Mouse (Mus musculus) kidney, postnatal 10 days (tissue): ENCODE results near the gene Nlgn3.
"Not testable (repeated sequence)": the region's sequence is repeated elsewhere in the genome, so short reads cannot be mapped to it uniquely, and the experiment has no call there.

Source experiments
- DNase-seq: peaks from one replicate; pipeline ENCODE4 v3.0.0; 2021; ENCODE audit warnings: mixed read lengths

Gene Nlgn3

DNA sequence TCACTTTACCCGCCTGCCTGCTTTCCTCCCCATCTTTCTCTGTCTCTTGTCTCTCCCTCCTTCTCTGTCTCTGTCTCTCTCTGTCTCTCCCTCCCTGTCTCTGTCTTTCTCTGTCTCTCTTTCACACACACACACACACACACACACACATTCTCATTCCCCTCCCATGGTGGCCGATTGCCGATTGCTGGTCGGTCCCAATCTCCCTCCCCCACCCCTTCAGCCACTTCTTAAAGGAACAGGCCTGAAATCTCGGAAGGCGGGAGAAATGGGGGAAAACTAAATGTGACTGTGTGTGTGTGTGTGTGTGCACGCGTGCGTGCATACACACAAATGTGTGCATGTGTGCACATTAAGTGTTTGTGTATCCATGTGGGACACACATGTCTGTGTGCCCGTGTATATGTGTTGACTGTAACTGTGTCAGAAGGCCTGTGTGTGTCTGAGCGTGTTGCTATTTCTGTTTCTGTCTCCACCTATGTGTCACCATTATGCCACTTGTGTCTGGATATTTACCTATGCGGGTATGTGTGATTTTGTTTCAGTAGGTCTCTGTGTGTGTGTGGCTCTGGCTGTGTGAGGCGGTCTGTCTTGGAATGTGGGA lies 1.6 kb downstream of the Nlgn3 start:
- DNase-seq, result peak; percentile 38

DNA sequence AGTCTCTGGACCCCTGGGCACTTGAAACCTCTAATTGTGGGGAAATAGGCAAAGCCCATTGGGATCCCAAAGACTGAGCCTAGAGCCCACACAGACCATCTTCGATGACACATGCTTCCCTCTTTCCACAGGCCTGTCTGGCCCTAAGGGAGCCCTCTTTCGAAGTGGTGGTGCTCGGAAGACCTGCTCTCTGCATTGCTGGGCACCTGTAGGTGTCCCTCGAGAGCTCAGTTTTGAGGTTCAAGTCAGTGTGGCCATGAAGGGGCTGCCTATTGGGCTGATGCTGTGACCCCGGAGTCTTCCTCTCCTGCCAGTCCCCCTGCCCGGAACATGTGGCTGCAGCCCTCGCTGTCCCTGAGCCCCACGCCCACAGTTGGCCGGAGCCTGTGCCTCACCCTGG lies 2.7 kb downstream of the Nlgn3 start:
- DNase-seq, result no peak

DNA sequence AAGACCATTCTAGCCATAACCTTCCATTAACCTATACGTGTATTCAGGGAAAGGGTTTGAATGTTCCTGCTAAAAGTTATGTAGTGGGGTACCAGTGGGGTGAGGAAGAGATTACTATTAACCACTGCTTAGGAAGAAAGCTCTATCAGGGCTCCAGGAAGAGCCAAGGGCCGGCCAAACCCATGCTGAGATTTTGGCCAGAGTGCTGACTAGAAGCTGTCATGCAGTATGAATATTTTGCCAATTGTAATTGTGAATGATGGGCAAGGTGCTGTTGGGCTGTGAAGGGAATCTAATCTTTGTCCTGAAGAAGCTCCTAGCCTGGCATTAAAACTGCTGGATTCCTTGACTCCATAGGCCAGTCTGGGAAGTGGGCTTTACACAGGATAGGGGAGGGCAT lies 5.7 kb downstream of the Nlgn3 start:
- DNase-seq, result no peak

DNA sequence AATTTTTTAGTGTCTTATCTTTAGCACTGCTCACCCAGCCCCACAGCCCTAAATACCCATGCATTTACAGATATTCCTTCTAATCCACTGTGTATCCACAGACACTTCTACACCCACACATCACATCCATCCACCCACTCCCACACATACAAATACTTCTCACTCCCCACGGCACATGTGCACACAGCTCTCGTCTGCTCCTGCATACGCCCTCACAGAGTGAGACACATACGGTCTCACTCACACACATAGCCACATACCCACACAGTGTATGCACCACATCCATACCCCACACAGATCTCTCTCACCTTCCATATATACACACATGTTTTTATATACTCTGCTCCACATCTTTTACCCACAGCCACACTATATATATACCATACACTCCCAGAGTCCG lies 10.3 kb downstream of the Nlgn3 start:
- no peak for DNase-seq

DNA sequence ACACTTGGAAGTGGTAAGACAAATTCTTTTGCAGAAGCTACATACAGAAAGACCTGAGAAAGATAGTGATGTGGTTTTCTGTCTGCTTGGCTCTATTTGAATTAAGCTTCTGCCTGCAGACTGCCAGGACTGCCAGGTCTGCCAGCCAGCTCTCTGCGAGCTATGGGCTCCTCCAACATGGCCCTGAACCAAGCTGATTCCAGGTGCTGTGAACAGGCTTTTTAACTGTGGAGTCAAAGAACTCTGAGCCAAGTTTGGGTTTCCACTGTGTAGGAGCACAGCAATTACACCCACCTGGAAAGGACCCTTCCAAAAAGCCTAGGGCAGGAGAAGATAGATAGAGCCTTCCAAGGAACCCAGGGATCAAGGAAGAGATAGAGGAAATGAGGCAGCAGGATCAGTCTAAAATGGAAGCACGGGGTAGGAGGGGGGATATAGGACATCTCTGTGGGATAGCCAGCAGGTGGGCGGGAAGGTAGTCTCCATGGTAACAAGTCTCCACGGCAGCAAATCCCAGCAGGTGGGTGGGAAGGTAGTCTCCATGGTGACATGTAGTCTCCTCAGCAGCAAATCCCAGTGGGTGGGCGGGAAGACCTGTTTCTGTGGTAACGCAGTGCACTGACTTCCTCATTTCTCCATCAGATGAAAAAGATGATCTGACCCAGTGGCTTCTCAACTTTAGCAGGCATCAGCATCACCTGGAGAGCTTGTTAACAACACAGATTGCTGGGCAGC lies 14.8 kb downstream of the Nlgn3 start:
- DNase-seq, result no peak

DNA sequence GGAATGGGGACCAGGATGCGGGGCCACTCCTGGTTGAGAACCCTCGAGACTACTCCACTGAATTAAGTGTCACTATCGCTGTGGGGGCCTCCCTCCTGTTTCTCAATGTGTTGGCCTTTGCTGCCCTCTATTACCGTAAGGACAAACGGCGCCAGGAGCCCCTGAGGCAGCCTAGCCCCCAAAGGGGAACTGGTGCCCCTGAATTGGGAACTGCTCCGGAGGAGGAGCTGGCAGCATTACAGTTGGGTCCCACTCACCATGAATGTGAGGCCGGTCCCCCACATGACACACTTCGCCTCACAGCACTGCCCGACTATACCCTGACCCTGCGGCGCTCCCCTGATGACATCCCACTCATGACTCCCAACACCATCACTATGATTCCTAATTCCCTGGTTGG lies 20.8 kb downstream of the Nlgn3 start:
- no peak for DNase-seq

DNA sequence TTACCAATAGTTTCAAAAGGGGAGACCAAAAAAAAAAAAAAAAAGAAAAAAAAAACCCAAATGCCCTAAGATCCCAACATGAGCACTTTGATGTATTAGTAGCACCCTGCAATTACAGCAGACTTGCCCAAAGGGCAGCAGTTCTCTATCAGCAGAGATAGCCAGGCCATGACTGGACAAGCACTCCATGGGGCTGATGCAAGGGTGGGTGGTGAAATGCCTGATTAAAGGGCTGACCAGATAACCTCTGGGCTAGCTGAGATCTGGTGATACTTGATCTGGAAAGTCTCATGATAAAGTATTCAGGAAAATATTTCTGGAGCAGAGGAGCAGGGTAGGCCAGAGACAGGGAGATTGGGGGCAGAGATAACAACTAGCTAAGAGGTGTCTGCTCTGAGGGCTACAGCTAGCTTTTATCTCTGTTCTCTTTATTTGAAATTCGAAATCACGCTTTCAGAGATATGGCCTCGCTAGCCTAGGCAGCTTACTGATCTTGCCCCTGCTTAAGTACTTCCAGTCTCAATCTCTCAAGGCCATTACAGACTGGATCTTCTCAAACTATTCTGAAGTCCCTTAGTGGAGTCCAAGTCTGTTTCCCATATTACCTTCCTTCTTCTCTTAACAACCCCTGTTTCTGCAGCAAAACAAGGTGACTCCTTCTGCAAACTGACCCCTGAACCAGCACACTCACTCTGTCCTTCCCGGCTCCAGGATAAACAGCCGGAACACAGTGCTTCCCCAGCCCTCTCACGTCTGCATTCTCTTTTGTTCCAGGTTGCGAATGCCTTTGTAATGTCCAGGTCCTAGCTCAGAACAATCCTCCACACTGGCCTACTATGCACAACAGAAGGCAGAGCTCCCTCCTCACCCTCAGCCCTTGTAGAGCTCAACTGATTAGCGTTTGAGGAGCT lies 27.3 kb downstream of the Nlgn3 start:
- DNase-seq, result no peak

DNA sequence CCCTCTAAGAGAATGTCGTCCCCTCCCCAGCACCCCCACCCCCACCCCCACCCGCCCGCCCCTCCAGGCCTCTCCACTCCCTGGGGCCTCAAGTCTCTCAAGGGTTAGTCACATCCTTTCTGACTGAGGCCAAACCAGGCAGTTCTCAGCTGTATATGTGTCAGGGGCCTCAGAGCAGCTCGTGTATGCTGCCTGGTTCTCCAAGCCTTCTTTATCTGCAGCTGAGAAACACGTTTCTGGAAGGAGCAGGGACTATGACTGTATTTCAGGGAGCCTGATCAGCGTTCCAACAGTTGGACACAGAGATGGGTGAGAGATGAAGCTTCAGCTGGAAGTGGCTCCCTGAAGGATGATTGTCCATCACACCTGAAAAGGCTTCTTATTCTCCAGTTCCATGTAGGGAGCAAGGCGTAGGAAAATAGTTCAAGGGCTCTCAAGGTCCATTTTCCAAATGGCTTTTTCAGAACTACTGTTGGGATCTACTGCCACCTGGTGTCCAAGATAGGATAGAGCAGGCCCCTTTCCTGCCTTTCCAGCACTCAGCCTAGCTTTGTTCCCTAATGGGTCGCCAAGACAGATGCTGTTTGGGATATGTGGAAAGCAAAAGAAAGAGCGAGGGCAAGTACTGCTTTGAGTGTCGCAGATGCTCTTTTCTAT lies 30.5 kb downstream of the Nlgn3 start:
- peak; percentile 78 for DNase-seq

DNA sequence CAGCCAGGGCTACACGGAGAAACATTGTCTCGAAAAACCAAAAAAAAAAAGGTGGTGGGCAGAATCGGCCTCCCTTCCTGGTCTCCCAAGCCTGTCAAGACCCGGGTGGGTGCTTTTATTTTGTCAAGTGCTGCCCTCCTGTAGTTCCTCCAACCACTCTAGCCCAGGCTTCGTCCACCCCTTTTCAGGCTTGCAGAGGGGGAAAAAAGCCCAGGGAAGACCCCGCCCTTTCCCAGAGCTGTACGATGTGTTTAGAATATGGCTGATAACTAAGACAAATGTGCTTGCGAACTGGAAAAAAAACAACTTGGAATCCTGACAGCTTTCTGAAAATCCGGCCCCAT lies 33.0 kb downstream of the Nlgn3 start:
- no peak for DNase-seq

DNA sequence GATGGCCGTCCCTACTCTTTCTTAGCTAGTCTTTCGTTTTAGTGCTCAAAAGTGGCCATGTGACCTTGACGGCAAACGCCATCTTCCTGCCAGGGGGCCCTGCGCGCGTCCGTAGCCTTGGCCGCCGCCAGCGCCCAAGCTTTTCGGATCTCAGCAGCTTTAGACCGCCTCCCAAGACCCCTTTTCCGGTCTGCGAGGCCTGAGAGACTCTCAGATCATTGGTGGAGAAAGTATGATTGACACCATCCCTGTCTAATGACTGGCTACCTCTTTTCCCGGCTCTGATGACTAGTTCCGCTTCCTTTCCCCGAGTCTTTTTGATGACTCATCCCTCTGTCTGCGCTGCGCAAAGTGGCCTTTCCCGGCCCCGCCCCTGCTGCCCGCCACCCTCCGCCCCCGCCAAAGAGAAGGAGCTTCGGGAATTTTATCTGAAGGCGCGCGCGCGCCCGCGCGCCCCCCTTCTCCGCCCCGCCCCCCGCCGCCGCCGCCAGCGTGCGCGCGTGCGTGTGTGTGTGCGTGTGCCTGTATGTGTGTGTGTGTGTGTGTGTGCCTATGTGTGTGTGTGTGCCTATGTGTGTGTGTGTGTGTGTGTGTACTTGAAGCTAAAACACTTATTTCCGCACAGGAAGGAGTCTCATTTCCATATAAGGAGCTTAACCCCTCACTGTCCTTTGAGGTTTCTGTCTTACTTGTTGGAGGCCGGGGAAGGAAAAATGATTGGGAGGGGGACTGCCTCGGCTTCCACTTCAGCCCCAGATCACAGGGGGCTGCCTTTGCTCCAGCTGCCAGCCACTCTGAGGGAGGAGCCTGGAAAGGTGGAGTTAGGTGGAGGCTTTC lies 33.6 kb downstream of the Nlgn3 start:
- peak; percentile 88 for DNase-seq

DNA sequence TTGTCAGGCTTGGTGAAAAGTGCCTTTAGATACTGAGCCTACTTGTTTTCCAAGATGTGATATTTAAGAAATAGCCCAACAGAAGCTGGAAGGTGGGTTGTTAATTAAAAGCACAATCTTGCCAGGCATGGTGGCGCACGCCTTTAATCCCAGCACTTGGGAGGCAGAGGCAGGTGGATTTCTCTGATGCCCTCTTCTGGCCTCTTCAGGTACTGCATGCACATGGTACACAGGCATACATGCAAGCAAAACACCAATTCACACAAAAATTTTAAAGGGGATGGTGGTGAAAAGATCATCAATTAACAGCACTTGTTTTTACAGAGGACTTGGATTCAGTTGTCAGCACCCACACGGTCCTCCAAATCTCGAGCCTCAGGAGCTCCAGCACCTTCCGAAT lies 35.6 kb downstream of the Nlgn3 start:
- DNase-seq, result no peak

DNA sequence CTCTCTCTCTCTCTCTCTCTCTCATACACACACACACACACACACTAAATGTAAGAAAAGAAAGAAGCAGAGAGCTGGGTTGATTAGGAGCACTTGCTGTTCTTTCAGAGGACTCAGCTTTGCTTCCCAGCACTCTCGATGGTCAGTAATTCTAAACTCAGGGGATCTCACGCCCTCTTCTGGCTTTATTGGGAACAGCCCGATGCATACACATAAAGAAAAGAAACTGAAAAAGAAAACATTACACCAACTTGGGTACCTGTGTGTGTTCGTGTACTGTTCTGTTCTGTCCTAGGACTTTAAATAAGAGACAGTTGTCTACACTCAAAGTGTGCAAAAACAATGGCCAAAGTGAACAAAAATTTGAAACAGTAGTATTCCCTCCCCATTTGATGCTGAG lies 39.7 kb downstream of the Nlgn3 start:
- no peak for DNase-seq

DNA sequence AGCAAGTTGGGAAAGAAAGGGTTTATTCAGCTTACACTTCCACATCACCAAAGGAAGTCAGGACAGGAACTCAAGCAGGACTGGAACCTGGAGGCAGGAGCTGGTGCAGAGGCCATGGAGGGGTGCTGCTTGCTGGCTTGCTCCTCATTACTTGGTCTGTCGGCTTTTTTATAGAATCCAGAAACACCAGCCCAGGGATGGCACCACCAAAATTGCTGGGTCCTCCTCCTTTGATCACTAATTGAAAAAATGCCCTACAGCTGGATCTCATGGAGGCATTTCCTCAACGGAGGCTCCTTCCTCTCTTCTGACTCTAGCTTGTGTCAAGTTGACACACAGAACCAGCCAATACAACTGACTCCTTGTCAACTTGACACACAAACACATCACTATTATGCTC lies 43.9 kb downstream of the Nlgn3 start:
- DNase-seq, result not testable (repeated sequence)

DNA sequence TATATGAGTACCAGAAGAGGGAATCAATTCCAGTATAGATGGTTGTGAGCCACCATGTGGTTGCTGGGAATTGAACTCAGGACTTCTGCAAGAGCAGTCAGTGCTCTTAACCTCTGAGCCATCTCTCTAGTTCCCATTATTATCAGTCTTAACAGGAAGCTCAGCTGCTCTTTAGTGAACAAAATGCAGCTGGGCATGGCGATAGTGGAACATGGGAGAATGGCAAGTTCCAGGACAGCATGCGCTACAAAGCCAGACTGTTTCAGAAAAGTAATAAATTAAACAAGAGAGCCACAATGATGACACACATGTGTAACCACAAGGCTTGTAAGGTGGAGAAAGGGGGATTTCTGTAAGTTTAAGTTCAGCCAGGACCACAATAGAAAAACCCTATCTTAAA lies 46.5 kb downstream of the Nlgn3 start:
- no peak for DNase-seq

DNA sequence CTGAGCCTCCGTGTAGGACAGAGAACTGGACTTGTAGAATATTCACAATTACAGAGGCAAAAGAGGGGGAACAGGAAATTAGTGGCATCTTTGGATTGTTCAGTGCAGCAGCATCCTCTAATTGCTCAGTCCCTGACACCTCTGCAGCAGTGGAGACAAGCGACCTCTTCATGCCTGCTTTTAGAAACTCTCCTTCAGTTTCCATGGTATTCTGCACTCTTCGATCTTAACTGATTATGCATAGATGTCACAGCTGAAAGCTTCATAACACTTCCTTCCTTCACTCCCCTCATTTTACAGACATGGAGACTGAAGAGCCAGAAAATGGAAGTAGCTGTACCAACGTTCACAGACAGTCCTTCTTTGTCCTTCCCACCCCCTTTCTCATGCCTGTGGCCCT lies 47.5 kb downstream of the Nlgn3 start:
- no peak for DNase-seq

DNA sequence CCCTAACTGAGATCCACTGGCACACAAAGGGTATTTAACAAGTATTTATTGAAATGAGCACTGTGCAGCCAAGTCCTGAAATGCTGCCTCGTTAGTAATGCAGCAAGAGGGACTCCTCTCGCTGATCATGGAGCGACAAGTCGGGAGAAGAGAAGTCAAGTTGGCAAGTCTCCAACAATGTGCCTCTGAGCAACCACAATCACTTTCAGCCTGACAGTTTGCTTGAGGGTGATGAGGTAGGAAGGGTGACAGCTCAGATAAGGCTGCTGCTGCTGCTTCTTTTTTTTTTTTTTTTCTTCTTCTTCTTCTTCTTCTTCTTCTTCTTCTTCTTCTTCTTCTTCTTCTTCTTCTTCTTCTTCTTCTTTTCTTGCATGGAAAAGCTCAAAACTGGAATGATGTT lies 52.2 kb downstream of the Nlgn3 start:
- DNase-seq, result no peak

DNA sequence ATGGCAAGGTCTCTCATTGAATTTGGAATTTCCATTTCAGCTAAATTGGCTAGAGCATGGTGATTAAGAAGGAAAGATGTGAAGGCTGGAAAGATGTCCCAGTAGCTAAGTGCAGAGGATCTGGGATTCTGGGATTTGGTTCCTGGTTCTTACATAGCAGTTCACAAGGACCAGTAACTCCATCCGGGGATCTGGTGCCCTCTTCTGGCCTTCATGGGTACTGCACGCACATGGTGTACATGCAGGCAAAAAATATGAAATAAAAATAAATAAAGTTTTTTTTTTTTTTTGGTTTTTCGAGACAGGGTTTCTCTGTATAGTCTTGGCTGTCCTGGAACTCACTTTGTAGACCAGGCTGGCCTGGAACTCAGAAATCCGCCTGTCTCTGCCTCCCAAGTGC lies 59.9 kb downstream of the Nlgn3 start:
- peak; percentile 13 for DNase-seq

DNA sequence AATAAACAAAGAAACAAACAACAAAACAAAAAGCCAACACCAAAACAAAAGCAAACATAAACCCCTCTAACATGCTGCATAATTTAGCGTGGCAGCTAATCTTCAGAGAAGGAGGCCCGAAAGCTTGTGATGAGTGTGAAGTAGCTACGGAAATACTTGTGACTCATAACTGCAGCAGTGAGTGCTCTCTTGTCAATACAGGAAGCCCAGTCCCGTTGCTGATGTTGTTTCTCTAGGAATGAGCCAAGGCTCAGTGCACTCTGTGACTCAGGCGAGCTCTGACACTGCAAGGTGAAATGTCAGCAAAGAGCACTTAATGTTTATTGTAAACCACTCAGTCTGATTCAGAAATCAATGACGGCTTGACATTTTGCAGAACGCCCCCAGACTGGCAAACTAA lies 70.0 kb downstream of the Nlgn3 start:
- DNase-seq, result no peak

DNA sequence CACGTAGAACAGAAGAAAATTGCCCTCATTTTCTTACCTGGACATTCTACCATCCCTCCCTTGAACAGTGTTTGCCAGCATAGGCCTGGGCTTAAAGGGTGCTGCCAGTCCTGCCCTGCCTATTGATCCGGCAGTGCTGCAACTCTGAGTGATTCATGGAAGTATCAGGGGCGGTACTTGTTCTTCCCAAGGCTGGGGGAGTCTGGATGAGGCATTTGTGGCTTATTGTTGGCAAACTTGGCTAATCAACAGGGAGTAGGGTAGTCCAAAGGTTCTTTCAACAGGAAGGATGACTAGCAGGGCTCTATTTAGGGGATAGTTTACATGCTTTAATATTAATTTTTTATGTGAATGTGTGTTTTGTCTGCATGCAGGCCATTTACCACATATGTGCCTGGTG lies 71.6 kb downstream of the Nlgn3 start:
- no peak for DNase-seq

DNA sequence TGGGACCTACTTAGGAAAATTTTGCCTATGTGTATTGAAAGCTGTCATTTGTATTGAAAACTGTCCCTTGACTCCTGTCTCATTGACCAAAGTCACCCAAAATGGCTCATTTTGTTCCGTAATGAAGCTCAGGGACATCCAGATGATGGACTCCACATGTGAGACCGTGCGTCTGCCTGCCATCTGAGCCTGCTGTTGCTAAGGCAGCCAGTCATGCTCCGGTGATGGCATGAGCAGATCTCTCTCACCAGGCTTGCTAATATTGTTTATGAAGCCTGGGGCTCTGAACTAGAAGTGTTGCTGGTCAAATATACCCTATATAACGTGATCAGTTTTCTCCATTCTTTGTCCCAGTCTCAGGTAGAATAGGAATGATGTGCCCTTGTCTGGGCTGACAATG lies 74.0 kb downstream of the Nlgn3 start:
- DNase-seq, result no peak
